Mouse (Mus musculus): Measurements from ENCODE around the gene Nfx1. TPM values are rescaled to one million over a fixed set of nuclear protein-coding genes. Genes with fewer than 3 reads are reported as not detected.

Gene Nfx1
- polyA plus RNA-seq, 1 experiment: 38.5 TPM

DNA sequence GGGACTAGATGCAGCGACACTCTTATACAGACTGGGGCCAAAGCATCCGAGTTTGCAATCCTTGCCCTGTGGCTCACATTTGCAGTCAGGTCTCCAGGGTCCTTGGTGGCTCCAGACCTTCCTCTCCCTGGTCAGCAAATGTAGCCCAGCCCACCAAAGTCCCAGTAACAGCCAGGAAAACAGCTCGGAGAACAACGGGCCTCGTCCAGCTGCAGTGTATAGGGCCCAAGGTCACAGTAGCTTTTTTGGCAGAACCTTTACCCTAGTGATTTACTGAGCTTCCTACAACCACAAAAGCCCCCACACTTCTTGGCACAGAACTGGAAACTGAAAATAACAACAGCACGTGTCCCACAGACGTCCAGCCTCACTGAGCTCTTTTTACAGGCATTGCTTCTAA, 70.3 kb downstream of the Nfx1 start:
- Histone ChIP-seq H3K27ac (ENCODE audit: insufficient read depth, low read depth, low read length) (no peak overlapping the region), H3K4me3 (ENCODE audit: insufficient read depth, low read length) (no peak overlapping the region), H3K4me1 (ENCODE audit: control insufficient read depth, insufficient read depth, low read length) (peaks cover 2% of the 10 kb centered on the region)
- no peak for TF ChIP-seq CTCF (IDR thresholded peaks at IDR 0.05; ENCODE audit: low read depth, low read length)

DNA sequence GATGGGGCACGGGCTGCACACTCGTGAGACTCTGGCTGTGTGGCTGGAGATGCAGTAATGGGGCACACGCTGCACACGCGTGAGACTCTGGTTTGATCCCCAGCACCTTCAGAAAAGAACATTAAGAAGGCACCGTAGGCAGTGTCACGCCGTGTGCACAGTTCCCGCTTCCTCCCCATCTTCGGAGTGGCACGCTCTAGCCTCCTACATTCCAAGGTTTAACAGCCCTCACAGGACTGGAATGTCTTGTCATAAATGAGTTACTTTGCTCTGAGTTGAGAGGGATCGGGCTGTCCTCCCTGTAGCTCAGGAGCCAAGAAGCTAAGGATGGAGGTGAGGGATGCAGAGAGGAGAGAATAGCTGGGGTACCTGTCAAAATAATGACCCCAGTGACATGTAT, 72.2 kb downstream of the Nfx1 start:
- no peak overlapping the region for H3K4me3 ChIP-seq (ENCODE audit: insufficient read depth, low read length)
- no peak overlapping the region for H3K27ac ChIP-seq (ENCODE audit: insufficient read depth, low read depth, low read length)
- H3K4me1 ChIP-seq (ENCODE audit: control insufficient read depth, insufficient read depth, low read length): no peaks in the 10 kb centered on the region
- TF ChIP-seq POLR2A (IDR thresholded peaks at IDR 0.05; ENCODE audit: borderline replicate concordance, low read depth, low read length) (no peak), CTCF (IDR thresholded peaks at IDR 0.05; ENCODE audit: low read depth, low read length) (no peak)

DNA sequence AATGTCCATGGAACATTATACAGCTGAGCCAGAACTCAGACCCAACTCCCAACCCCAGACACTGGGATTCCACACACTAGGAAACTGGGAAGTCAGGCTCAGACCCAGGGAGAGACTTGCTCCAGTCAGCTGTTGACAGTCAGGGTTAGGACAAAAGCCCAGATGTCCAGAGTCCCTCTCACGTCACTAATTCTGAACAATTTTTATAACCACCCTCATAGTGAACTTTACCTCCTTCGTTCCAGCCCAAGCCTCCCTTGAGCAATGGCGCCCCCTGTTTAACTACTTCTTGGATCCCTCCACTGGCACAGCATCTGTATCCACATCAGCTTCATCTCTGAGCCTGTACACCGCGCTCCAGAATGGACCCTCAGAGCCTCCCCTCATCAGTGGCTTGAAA, 73.3 kb downstream of the Nfx1 start:
- TF ChIP-seq CTCF (IDR thresholded peaks at IDR 0.05; ENCODE audit: low read depth, low read length) (no peak), POLR2A (IDR thresholded peaks at IDR 0.05; ENCODE audit: borderline replicate concordance, low read depth, low read length) (no peak)
- Histone ChIP-seq H3K4me1 (ENCODE audit: control insufficient read depth, insufficient read depth, low read length) (peaks cover 5% of the 10 kb centered on the region), H3K27ac (ENCODE audit: insufficient read depth, low read depth, low read length) (no peak overlapping the region), H3K4me3 (ENCODE audit: insufficient read depth, low read length) (no peak overlapping the region)

DNA sequence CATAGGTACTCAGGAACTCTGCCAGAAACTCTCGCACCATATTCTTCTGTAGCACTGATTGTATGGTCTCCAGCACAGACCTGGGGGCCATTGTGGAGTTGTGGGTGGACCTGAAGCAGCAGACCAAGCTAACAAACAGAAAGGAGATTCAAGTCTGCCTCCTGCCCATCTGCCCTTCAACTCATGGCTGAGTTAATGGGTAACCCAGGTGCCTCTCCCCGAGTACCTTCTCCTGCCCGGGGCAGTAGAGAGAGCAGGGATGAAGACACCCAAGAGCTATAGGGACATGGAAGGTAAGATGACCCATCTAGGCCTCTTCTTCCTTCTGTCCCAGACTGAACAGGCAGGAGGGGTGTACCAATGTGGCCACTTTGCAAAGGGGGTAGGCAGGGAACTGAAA, 74.6 kb downstream of the Nfx1 start:
- Histone ChIP-seq H3K27ac (ENCODE audit: insufficient read depth, low read depth, low read length) (no peak overlapping the region), H3K4me1 (ENCODE audit: control insufficient read depth, insufficient read depth, low read length) (peaks cover 5% of the 10 kb centered on the region), H3K4me3 (ENCODE audit: insufficient read depth, low read length) (no peak overlapping the region)
- TF ChIP-seq POLR2A (IDR thresholded peaks at IDR 0.05; ENCODE audit: borderline replicate concordance, low read depth, low read length) (no peak), CTCF (IDR thresholded peaks at IDR 0.05; ENCODE audit: low read depth, low read length) (no peak)

DNA sequence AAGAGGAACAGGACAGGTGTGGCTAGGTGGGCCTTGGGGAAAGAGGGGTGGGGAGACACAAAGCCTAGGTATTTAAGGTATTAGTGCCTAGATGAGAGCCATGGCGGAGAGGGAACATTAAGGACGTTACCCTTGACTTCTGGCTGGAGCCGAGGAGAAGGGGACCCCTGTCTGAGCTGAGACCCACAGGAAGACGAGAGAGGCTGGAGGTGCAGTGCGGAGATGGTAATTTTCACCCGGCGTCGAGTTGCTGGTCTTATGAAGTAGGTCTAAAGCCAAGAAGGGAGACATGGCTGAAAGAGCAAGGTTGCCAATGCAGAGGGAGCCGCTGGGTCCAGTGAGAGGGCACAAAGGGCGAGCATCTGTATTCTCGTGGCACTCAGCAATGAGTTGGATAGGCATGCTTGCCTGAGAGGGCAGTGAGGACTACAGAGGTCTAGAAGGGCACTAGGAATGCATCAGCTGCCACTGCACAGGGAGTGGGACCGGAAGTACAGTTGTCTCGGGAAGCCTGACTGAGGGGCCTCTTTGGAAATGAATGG, 75.6 kb downstream of the Nfx1 start:
- no peak overlapping the region for H3K4me3 ChIP-seq (ENCODE audit: insufficient read depth, low read length)
- no peak for TF ChIP-seq CTCF (IDR thresholded peaks at IDR 0.05; ENCODE audit: low read depth, low read length)
- TF ChIP-seq POLR2A (IDR thresholded peaks at IDR 0.05; ENCODE audit: borderline replicate concordance, low read depth, low read length): no peak
- H3K4me1 ChIP-seq (ENCODE audit: control insufficient read depth, insufficient read depth, low read length): peaks cover 11% of the 10 kb centered on the region

DNA sequence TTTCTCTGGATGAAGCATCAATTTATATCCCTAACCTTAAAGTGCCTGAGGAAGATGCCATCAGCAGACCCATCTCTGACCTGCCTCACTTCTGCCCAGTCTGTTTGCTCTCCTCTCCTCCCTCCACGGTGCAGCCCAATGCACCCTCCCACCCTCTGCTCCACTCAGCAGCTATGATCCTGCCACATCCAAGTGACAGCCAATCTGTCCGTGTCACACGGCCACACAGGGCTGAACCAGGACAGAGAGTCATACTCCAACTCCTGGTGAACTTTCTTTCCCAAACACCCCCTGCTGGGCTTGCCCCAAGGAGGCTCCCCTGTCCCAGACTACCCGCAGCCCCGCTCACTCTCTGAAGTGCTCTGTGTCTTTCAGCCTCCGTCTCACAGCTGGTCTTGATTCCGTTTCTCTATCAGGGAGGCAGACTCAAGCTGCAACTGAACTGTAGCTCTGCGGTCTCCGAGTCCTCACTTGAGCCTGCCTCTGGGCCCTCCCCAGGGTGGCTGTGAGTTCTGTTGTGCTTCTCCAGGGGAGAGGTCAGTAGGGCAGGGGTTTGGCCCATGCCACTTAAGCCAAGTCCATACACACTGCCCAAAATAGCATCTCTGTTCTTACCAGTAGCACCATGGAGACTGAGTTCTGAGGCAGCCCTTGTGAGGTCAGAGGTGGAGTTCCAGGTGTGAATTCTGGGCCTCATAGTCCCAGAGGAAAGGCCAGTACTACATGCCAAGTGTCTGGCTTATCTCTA, 77.0 kb downstream of the Nfx1 start, which contains the start of gene Aqp7:
Aqp7 (minus strand) TSS at position 616 of the 748 bp plus-strand sequence.
- TF ChIP-seq POLR2A (IDR thresholded peaks at IDR 0.05; ENCODE audit: borderline replicate concordance, low read depth, low read length): no peak
- no peak for TF ChIP-seq CTCF (IDR thresholded peaks at IDR 0.05; ENCODE audit: low read depth, low read length)

More for the DNA sequence above, 75.6 kb downstream of the Nfx1 start:
- H3K27ac ChIP-seq (ENCODE audit: insufficient read depth, low read depth, low read length): no peak overlapping the region

DNA sequence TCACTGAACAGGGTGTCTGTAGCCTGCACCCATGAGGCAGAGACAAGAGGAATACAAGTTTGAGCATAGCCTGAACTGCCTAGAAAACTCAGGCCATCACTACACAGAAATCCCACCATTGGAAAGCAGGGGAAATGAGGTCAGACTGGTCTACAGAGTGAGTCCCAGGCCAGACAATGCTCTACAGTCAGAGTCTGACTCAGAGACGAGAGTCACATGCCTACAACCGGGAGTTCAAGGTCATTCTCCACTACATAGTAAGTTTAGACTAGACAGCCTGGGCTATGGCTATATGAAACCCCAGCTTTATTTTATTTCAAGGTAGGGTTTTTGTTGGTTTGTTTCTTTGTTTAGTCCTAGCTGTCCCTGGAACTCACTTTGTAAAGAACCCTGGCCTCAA, 78.2 kb downstream of the Nfx1 start:
- Histone ChIP-seq H3K4me3 (ENCODE audit: insufficient read depth, low read length) (no peak overlapping the region), H3K4me1 (ENCODE audit: control insufficient read depth, insufficient read depth, low read length) (peaks cover 11% of the 10 kb centered on the region), H3K27ac (ENCODE audit: insufficient read depth, low read depth, low read length) (no peak overlapping the region)
- no peak for TF ChIP-seq CTCF (IDR thresholded peaks at IDR 0.05; ENCODE audit: low read depth, low read length)
- TF ChIP-seq POLR2A (IDR thresholded peaks at IDR 0.05; ENCODE audit: borderline replicate concordance, low read depth, low read length): no peak

More for the DNA sequence above, 77.0 kb downstream of the Nfx1 start, which contains the start of gene Aqp7:
- Histone ChIP-seq H3K4me1 (ENCODE audit: control insufficient read depth, insufficient read depth, low read length) (peaks cover 11% of the 10 kb centered on the region), H3K27ac (ENCODE audit: insufficient read depth, low read depth, low read length) (no peak within 1 kb of the TSS), H3K4me3 (ENCODE audit: insufficient read depth, low read length) (no peak within 1 kb of the TSS)

DNA sequence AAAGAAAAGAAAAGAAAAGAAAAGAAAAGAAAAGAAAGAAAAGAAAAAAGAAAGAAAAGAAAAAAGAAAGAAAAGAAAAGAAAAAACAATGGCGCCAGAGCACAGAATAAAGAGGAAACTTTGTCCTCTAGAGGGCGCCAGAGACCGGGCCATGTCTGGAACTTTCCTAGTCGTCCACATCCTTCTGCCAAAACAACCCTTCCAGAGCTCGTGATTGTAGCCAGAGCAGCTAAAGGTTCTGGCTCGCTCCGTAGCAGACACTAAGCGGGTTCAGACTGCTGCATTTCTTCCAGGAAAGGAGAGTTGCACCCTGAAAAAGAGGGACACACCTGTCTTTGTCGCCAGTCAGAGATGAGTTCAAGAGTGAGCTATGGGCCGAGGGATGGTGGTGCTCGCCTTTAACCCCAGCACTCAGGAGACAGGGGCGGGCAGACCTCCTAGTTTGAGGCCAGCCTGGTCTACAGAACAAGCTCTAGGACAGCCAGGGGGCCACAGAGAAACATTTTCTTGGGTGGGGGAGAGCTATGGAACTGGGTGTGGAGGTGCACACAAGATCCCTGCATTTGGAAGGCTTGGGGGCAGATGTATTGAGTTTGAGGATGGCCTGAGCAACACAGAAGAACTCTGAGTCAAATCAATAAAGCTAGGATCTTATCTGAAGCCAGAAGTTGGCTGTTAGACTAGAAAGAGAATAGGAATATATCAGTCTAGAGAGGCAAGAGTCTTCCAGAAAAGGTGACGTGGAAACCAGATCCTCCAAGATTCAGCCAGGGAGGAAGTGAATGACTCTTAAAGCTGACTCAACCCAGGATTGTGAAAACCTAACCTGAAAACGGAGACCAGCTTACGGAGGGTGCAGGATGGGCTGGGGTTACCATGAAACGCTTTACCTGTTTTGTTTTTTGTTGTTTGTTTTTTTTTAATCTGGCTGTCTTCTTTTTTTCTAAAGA, 80.3 kb downstream of the Nfx1 start:
- peaks cover 11% of the 10 kb centered on the region for H3K4me1 ChIP-seq (ENCODE audit: control insufficient read depth, insufficient read depth, low read length)
- H3K4me3 ChIP-seq (ENCODE audit: insufficient read depth, low read length): no peak overlapping the region
- H3K27ac ChIP-seq (ENCODE audit: insufficient read depth, low read depth, low read length): no peak overlapping the region
- no peak for TF ChIP-seq POLR2A (IDR thresholded peaks at IDR 0.05; ENCODE audit: borderline replicate concordance, low read depth, low read length)
- TF ChIP-seq CTCF (IDR thresholded peaks at IDR 0.05; ENCODE audit: low read depth, low read length): peak; percentile 71

DNA sequence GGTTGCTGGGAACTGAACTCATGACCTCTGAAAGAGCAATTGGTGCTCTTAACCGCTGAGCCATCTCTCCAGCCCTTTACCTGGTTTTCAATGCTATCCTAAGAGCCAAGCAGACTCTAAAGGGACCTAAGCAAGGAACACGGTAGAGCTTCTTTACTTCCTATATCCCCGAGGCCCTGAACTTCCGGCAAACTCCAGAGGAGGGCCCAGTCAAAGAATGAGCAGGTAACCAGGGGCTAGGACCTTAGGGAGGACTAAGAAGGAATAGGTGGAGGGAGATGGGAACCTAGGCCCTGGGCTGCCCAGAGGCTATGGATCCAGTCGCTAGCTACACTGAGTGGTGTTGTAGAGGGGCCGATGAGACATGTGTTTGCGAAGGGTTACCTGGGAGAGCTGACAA, 81.1 kb downstream of the Nfx1 start:
- no peak overlapping the region for H3K4me3 ChIP-seq (ENCODE audit: insufficient read depth, low read length)
- H3K4me1 ChIP-seq (ENCODE audit: control insufficient read depth, insufficient read depth, low read length): peaks cover 11% of the 10 kb centered on the region
- H3K27ac ChIP-seq (ENCODE audit: insufficient read depth, low read depth, low read length): no peak overlapping the region
- TF ChIP-seq POLR2A (IDR thresholded peaks at IDR 0.05; ENCODE audit: borderline replicate concordance, low read depth, low read length) (no peak), CTCF (IDR thresholded peaks at IDR 0.05; ENCODE audit: low read depth, low read length) (no peak)

Data from bone marrow macrophage, adult 2 months (primary cell).